Mouse (Mus musculus) heart, embryonic 13.5 days (tissue): Measurements from ENCODE around the gene Setd1b. TPM values are rescaled to one million over a fixed set of nuclear protein-coding genes. Genes with fewer than 3 reads are reported as not detected.

Source experiments
- ATAC-seq: fragments of 200-750 bp; cut with Nextera tagmentation; 2 replicates; pipeline ENCODE4 v1.8.0; 2017; ENCODE audit warnings: moderate TSS enrichment; ENCODE audit not compliant: insufficient number of reproducible peaks, low FRiP score, low TSS enrichment; ENCODE audit errors: extremely low read depth
- H3K27ac ChIP-seq: fragments of 300-500 bp; sonication (generic); replicated peaks from 2 replicates; pipeline ENCODE4 v1.5.1; 2015; ENCODE audit warnings: moderate library complexity, mild to moderate bottlenecking, inconsistent platforms
- H3K27me3 ChIP-seq: fragments of 300-500 bp; sonication (generic); replicated peaks from 2 replicates; pipeline ENCODE4 v1.6.1; 2015; ENCODE audit warnings: mild to moderate bottlenecking, inconsistent platforms
- H3K36me3 ChIP-seq: fragments of 300-500 bp; sonication (generic); 2 replicates; pipeline ENCODE4 v1.6.1; 2015; ENCODE audit warnings: mild to moderate bottlenecking, inconsistent platforms
- H3K4me1 ChIP-seq: fragments of 300-500 bp; sonication (generic); 2 replicates; pipeline ENCODE4 v1.6.1; 2015; ENCODE audit warnings: inconsistent platforms
- H3K4me2 ChIP-seq: fragments of 300-500 bp; sonication (generic); 2 replicates; pipeline ENCODE4 v1.6.1; 2015; ENCODE audit warnings: inconsistent platforms, mild to moderate bottlenecking, moderate library complexity
- H3K4me3 ChIP-seq: fragments of 300-500 bp; sonication (generic); 2 replicates; pipeline ENCODE4 v1.5.1; 2015; ENCODE audit warnings: moderate library complexity, mild to moderate bottlenecking, inconsistent platforms
- H3K9ac ChIP-seq: fragments of 300-500 bp; sonication (generic); 2 replicates; pipeline ENCODE4 v1.6.1; 2015; ENCODE audit warnings: inconsistent platforms, mild to moderate bottlenecking, moderate library complexity
- H3K9me3 ChIP-seq: fragments of 300-500 bp; sonication (generic); 2 replicates; pipeline ENCODE4 v1.6.1; 2016; ENCODE audit warnings: inconsistent platforms
- WGBS: fragments of 180-500 bp; shearing (Covaris S2); methylation state at CpG from one replicate; pipeline ENCODE4 v1.1.7; 2015; ENCODE audit warnings: mixed read lengths; 5-methylcytosine and 5-hydroxymethylcytosine counted together
- polyA plus RNA-seq: library from polyadenylated mRNA; unstranded; fragments of >200 nt; fragmentation: Nextera tagmentation; extraction: Ambion mirVana; gene quantifications from 2 replicates; pipeline ENCODE4 v1.2.1, GENCODE M21; 2015

The Setd1b gene
- polyA plus RNA-seq, 1 experiment from 2014 or later: 6.2 TPM

DNA sequence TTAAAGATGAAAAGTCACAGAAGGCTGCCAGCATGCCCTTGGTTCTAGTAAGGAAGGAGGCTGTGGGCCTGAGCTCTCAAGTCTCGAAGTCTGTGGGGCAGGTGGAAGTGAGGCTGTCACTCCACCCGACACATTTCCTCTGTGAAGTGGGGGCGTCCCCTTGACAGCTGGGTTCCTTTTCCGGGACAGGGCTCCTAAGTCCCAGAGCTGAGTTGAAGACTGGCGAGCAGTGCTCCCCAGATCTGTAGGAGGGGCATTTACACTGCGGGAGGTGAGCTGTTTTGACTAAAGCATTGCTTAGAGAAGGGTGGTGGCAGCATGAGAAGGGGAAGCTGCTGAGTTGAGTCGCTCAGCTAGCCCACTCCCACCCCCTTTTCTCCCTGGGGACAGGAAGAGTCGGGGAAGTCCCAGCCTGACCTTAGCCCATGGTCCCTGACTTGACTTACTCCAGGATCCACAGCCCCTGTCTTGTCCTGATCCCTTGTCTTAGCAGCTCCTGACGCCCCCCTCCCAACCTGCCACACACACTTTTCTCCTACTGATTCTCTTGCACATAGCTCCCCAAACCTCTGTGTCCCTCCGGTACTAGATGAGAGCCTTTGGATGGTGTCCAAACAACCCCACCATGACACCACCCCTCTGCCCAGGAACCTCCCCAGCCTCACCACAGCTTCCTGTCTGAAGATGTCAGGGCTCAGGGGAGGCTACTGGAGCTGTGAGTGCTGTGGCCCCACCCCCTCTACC, 13.4 kb upstream of the Setd1b start:
- H3K9me3 ChIP-seq: no peaks in the 10 kb centered on the region
- H3K27ac ChIP-seq: no peak overlapping the region
- 46% methylated on average over 10 of the region's 10 CpGs for WGBS
- no peak overlapping the region for H3K4me2 ChIP-seq
- no peak for ATAC-seq
- H3K9ac ChIP-seq: peak overlapping the region; percentile 44; the same call in 1 of the 2 replicates
- H3K4me1 ChIP-seq: peaks cover 41% of the 10 kb centered on the region
- H3K36me3 ChIP-seq: peaks cover 23% of the 10 kb centered on the region
- H3K4me3 ChIP-seq: no peak overlapping the region
- H3K27me3 ChIP-seq: no peaks in the 10 kb centered on the region

DNA sequence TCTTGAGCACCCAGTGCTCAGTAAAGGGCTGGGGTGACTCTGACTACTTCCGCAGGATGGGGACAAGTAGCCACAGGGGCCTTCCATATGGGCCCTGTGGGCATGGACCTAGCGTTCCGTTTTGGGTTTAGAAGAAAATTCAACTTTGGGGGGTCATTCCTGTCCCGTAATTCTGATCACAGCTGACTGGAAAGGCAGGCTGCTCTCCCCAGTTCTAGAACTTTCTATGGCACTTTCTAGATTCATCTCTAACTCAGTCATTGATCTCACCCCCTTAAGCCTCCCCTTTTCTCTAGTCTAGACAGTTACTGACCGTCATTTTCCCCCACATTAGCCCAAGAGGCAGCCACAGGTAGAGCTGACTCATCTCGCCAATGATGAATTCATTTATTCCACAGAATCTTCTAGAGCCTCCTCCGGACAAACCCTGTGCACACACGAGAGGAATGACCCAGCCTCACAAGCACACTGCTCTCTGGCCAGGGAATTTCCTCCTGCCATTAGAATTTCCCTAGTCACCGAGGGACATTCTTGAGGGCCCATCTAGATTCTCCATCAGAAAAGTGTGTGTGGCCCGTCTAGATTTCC, 12.7 kb upstream of the Setd1b start:
- Histone ChIP-seq H3K36me3 (peaks cover 26% of the 10 kb centered on the region), H3K4me2 (no peak overlapping the region), H3K9ac (peak overlapping the region; percentile 44; the same call in 1 of the 2 replicates), H3K4me3 (no peak overlapping the region), H3K4me1 (peaks cover 48% of the 10 kb centered on the region), H3K27me3 (no peaks in the 10 kb centered on the region), H3K9me3 (no peaks in the 10 kb centered on the region), H3K27ac (no peak overlapping the region)
- WGBS: 73% methylated on average over 10 of the region's 10 CpGs
- ATAC-seq: no peak

DNA sequence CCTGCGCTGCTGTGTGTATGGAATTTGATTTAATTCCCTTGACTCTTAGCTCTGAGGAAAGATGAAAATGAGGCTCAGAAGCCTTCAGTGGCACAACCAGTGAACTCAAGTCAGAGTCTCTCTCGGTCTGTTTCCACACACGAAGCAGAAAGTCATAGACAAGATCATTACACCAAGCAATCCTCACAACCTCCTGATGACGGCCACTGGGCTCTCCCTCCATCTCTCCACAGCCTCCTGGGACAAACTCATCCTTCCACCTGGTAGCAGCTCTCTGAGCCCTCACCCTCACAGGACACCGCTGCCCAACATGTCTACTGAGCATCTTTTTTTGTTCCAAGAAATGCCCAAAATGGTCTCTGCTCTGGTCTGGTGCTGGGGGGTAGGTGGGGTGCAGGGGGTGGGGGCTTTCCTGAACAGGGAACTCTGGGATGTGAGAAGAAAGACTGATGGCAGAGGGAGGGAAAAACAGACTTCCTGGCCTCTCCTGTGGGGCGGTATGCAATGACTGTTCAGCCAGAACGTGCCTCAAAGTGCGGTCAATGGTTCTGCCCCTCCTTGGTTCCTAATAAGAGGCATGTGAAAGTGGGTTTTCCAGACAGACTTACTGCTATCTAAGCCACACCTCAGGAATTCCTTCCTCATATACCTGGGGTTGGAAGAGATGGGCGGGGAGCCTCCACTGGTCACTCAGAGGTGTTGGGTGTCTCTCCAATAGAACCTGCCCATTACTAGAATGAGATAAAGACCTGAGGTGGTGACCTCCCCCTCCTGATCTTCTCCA, 11.8 kb upstream of the Setd1b start:
- H3K4me3 ChIP-seq: no peak overlapping the region
- peaks cover 26% of the 10 kb centered on the region for H3K36me3 ChIP-seq
- H3K27me3 ChIP-seq: no peaks in the 10 kb centered on the region
- H3K9ac ChIP-seq: no peak overlapping the region
- no peaks in the 10 kb centered on the region for H3K9me3 ChIP-seq
- 87% methylated on average over 9 of the region's 9 CpGs for WGBS
- no peak overlapping the region for H3K27ac ChIP-seq
- ATAC-seq: no peak
- no peak overlapping the region for H3K4me2 ChIP-seq
- peaks cover 57% of the 10 kb centered on the region for H3K4me1 ChIP-seq

DNA sequence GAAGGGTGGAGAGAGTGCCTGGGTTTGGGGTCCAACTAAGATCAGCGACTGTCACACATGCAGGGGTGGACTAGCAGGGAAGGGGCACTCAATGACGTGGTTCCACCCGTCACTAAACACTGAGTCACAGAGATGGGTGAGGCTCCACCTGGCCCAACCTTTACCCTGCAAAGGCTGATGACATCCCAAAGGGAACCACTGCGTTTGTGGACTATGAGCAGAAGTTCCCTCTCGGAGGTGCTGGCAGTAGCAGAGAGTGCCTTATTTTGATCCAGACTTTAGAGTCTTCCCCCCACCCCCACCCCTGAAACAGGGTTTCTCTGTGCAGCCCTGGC, 11.2 kb upstream of the Setd1b start:
- H3K9me3 ChIP-seq: no peaks in the 10 kb centered on the region
- H3K4me1 ChIP-seq: peaks cover 58% of the 10 kb centered on the region
- H3K27ac ChIP-seq: no peak overlapping the region
- no peak for ATAC-seq
- no peak overlapping the region for H3K9ac ChIP-seq
- WGBS: 85% methylated on average over 5 of the region's 5 CpGs
- peaks cover 26% of the 10 kb centered on the region for H3K36me3 ChIP-seq
- H3K4me2 ChIP-seq: no peak overlapping the region
- no peak overlapping the region for H3K4me3 ChIP-seq
- H3K27me3 ChIP-seq: no peaks in the 10 kb centered on the region

DNA sequence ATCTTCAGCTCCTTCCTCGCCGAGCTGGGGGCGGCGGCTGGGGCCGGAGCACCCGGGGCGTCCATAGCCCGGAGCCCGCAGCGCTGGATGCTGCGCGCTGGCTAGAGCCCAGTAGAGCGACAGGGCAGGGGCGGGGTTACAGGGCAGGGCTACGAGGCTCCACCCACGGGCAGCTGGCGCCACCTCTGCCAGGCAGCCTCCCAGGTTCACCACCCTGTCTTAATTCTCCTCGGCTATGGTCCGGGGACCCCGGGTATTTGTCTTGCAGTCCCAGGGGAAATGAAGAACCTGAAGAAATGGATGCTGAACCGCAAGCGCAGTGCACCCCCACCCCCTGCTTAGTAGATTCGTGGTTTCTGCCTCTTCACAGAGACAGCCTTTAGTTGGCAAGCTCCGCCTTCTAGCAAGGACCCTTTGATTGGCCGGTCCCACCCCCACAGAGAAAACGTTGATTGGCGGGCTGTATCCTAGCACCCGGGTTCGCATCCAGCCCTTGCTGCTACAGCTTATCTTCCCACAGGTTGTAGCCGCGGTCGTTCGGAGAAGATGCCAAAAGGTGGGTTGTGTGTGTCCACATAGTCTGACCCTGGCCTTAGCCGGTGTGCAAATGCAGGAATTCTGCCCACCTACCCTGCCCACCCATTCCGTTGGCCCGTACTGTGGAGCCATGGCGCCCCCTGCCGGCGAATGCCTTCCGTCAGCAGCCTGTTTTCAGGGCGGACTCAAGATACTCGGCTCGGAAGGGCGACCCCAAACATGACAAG, 9.5 kb upstream of the Setd1b start, which contains the start of gene Rhof:
TSS of gene Rhof (minus strand) at position 385 of the 764 bp plus-strand sequence.
- Histone ChIP-seq H3K4me2 (peak within 1 kb of the TSS; percentile 86), H3K36me3 (peaks cover 17% of the 10 kb centered on the region), H3K9me3 (no peaks in the 10 kb centered on the region), H3K9ac (peak within 1 kb of the TSS; percentile 78), H3K4me1 (peaks cover 68% of the 10 kb centered on the region), H3K27me3 (no peaks in the 10 kb centered on the region), H3K4me3 (peak within 1 kb of the TSS; percentile 96), H3K27ac (peak within 1 kb of the TSS; percentile 100)
- WGBS: 3% methylated on average over 44 of the region's 44 CpGs
- peak; percentile 39; the same call in 1 of the 2 replicates for ATAC-seq

DNA sequence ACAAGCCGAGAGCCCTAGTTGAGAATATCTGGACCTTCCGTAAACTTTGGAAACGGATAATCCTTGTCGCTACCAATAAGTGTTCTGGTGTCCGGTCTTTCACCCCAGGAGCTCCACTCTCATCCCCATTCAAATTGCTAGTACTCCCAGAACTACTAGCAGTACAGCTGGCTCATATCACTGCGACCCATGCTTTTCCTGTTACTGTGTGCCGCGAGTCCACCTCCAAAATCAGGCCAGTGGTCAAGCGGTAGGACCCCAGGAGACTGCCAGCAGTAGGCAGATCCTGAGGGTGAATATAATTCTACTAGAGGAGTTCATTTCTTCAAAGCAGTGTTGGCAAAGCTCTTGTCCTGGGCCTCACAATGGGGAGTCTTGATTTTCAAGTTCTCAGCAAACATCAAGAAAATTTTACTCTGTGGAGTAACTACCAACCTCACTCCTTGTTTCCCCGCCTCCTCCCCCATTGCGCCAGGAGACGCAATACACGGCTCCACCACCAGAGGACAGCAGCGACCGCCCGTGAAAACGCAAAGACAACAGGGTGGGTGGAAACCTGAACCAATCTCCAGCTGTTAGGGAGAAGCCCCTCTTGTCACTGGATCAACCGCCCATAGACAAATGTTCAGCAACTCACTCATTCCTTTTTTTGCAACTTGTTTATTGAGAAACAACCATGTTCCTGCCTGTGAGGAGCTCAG, 8.8 kb upstream of the Setd1b start:
- Histone ChIP-seq H3K4me3 (peak overlapping the region; percentile 96), H3K27ac (peak overlapping the region; percentile 100), H3K27me3 (no peaks in the 10 kb centered on the region), H3K9me3 (no peaks in the 10 kb centered on the region), H3K4me1 (peaks cover 76% of the 10 kb centered on the region), H3K9ac (peak overlapping the region; percentile 100), H3K4me2 (peak overlapping the region; percentile 86), H3K36me3 (peaks cover 15% of the 10 kb centered on the region)
- WGBS: 15% methylated on average over 18 of the region's 18 CpGs
- ATAC-seq: no peak

DNA sequence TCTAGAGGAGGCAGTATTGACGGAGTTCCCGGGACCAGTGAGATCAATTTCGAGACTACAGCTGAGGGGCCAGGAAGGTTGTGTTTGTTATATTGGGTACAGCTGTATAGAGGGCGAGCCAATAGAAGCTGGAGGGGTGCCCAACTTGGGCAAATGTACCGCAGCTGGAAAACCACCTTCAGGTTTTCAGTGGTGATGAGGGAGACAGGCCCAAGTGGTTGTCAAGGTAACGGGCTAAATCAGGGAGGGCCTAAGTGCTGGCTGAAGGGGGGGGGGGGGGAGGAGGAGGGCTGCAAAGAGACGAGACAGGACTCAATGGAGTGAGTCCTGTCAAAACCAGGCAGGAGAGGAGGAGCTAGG, 8.2 kb upstream of the Setd1b start:
- Histone ChIP-seq H3K36me3 (peaks cover 15% of the 10 kb centered on the region), H3K9ac (peak overlapping the region; percentile 100), H3K27ac (peak overlapping the region; percentile 100), H3K4me1 (peaks cover 76% of the 10 kb centered on the region), H3K9me3 (no peaks in the 10 kb centered on the region), H3K4me3 (peak overlapping the region; percentile 96), H3K4me2 (peak overlapping the region; percentile 86), H3K27me3 (no peaks in the 10 kb centered on the region)
- no peak for ATAC-seq
- WGBS: 34% methylated on average over 7 of the region's 7 CpGs

DNA sequence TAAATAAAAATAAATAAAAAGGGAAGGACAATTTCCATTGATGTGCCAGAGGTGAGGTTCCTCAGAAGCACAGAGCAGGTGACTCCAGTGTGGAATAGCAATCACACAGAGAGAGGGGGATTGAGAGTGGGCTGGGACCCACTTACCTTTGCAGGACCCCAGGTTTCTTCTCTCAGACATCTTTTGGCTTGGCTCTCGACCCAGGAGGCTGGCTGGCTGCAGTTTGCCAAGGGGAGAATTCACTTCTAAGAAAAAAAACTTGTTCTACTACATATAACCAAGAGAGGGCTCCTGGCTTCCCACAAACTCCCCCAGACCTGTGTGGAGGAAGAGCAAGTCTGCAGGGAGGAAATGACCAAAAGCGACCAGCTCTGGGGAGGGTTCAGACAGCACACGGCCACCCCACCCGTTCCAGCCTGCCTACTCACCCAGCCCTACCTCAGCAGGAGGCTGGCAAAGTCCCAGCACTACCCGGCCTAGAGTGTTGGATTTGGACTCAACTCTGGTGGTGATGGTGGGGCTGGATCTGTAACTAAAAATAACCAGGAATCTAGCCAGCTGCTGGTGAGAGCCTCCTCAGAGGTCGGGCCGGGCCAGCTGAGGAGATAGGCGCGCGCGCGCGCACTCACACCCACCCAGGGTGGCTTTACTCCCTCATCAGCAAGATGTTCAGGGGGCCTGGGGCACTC, 7.7 kb upstream of the Setd1b start:
- Histone ChIP-seq H3K4me1 (peaks cover 75% of the 10 kb centered on the region), H3K36me3 (peaks cover 15% of the 10 kb centered on the region), H3K27me3 (no peaks in the 10 kb centered on the region), H3K9me3 (no peaks in the 10 kb centered on the region), H3K4me3 (peak overlapping the region; percentile 96), H3K27ac (peak overlapping the region; percentile 100), H3K4me2 (peak overlapping the region; percentile 86), H3K9ac (peak overlapping the region; percentile 100)
- ATAC-seq: peak; percentile 4; the same call in 1 of the 2 replicates
- WGBS: 4% methylated on average over 13 of the region's 13 CpGs

DNA sequence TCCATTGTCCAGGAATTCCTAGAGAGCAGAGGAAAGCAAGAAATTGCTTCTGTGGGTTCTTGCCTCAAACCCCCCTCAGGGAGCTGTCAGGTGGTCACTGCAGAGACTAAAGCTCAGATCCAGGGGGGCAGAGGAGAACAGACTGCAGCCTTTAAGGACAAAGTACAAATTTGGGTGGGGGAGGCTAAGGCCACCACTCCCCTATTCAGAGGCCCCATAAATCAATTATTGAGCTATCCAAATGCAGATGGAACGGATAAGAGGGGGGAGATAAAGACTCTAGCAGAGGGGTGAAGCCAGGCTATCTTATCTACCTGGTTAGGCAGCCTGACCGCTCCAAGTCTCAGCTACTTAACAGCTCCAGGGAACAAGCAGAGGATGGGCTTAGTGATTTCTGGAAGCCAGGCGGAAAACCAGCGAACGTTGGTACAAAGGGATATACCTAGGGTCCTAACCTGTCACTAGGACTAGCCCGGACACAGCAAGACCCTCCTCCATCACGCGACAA, 7.1 kb upstream of the Setd1b start:
- no peaks in the 10 kb centered on the region for H3K27me3 ChIP-seq
- no peak for ATAC-seq
- 11% methylated on average over 8 of the region's 8 CpGs for WGBS

More for the DNA sequence above, 7.1 kb upstream of the Setd1b start:
- H3K27ac ChIP-seq: peak overlapping the region; percentile 100
- peak overlapping the region; percentile 86 for H3K4me2 ChIP-seq
- peaks cover 12% of the 10 kb centered on the region for H3K36me3 ChIP-seq
- H3K4me3 ChIP-seq: peak overlapping the region; percentile 96
- H3K9me3 ChIP-seq: no peaks in the 10 kb centered on the region
- peak overlapping the region; percentile 100 for H3K9ac ChIP-seq
- peaks cover 79% of the 10 kb centered on the region for H3K4me1 ChIP-seq
